12 mouse cellular contexts compared by ENCODE assay signal in genomic region chr17:85748649-85749081, GRCm38 (mm10).
DNase-seq lines count a peak whose midpoint lies in the region; ATAC-seq lines count a peak whose summit lies in the region.
"Had no signal": no experiment of that assay in that cellular context is flagged by ENCODE, and none has a peak within 500 bp of the region (broad histone marks: within the 10 kb centered on the region; RNA-seq: fewer than 3 reads in every experiment).

No protein-coding gene starts in this region.

- DNase-seq in Muller cell, postnatal 12 days (ENCODE audit: inconsistent ontology term) = peak; percentile 12
- DNase-seq in embryo, embryonic 11 days = peak; percentile 84
- DNase-seq in hindbrain, embryonic 10.5 days (ENCODE audit: low spot score) = peak; percentile 70
- no peak for DNase-seq in left cerebral cortex, postnatal 25 days (ENCODE audit: low spot score in 2 of 2)
- DNase-seq in c-Kit-positive CD71-positive TER-119-positive erythroid progenitor cells, embryonic 14.5 days (ENCODE audit: low spot score) = no peak
- no peak for DNase-seq in ovary, postnatal 36 days (ENCODE audit: low spot score)
- no peak for DNase-seq in gastrocnemius, postnatal 14 days
- DNase-seq: cerebellum, adult 9-11 months; gastrocnemius, adult 2 months had no signal

- peaks cover 30% of the 10 kb centered on the region for H3K4me1 ChIP-seq in hindbrain, embryonic 10.5 days (replicated peaks)
- peaks cover 11% of the 10 kb centered on the region for H3K4me1 ChIP-seq in midbrain, embryonic 12.5 days
- H3K4me1 ChIP-seq: lung, embryonic 15.5 days had no signal

- no peaks in the 10 kb centered on the region for H3K36me3 ChIP-seq in hindbrain, embryonic 10.5 days
- H3K36me3 ChIP-seq in midbrain, embryonic 12.5 days = no peaks in the 10 kb centered on the region
- H3K36me3 ChIP-seq: lung, embryonic 15.5 days had no signal

- 17% methylated on average over 10 of the region's 10 CpGs for WGBS in hindbrain, embryonic 10.5 days
- WGBS in midbrain, embryonic 12.5 days = 7% methylated on average over 10 of the region's 10 CpGs

- intact Hi-C loops in left cerebral cortex, postnatal 25 days (cut with DNase I) = no loop called here
- intact Hi-C loops in gastrocnemius, postnatal 14 days (cut with DNase I; ENCODE audit: low total_unique reads) = no loop called here

- peak; percentile 91 for ATAC-seq in midbrain, embryonic 12.5 days (ENCODE audit: low FRiP score, low read depth)

- peaks cover 4% of the 10 kb centered on the region; the same call in 1 of the 2 replicates for H3K9me3 ChIP-seq in hindbrain, embryonic 10.5 days
- 0 out of 2 replicates have a peak, but pooled peaks cover 3% of the 10 kb centered on the region for H3K9me3 ChIP-seq in midbrain, embryonic 12.5 days
- H3K9me3 ChIP-seq: lung, embryonic 15.5 days had no signal

- H3K9ac ChIP-seq in midbrain, embryonic 12.5 days (replicated peaks) = no peak overlapping the region
- H3K9ac ChIP-seq: lung, embryonic 15.5 days had no signal

- H3K4me2 ChIP-seq in midbrain, embryonic 12.5 days (replicated peaks) = peak overlapping the region; percentile 46
- H3K4me2 ChIP-seq: lung, embryonic 15.5 days had no signal

- peak overlapping the region; percentile 77 for H3K27ac ChIP-seq in hindbrain, embryonic 10.5 days
- H3K27ac ChIP-seq in midbrain, embryonic 12.5 days (replicated peaks) = peak overlapping the region; percentile 20; the same call in 1 of the 2 replicates
- H3K27ac ChIP-seq: gastrocnemius, adult 2 months; left cerebral cortex, adult 2 months; lung, embryonic 15.5 days had no signal

- H3K27me3 ChIP-seq in hindbrain, embryonic 10.5 days (ENCODE audit: insufficient read depth, poor library complexity, severe bottlenecking) = peaks cover 46% of the 10 kb centered on the region
- peaks cover 46% of the 10 kb centered on the region for H3K27me3 ChIP-seq in midbrain, embryonic 12.5 days
- H3K27me3 ChIP-seq: lung, embryonic 15.5 days had no signal

- H3K4me3 ChIP-seq in hindbrain, embryonic 10.5 days = peak overlapping the region; percentile 34
- H3K4me3 ChIP-seq in midbrain, embryonic 12.5 days = no peak overlapping the region
- H3K4me3 ChIP-seq: gastrocnemius, adult 2 months; left cerebral cortex, adult 2 months; lung, embryonic 15.5 days had no signal

Comparison
In these comparisons a context has a peak if more than half of its experiments do, and no peak if none do; other contexts are left out.
1. DNase-seq: peak in Muller cell, postnatal 12 days (single experiment), embryo, embryonic 11 days (single experiment) and hindbrain, embryonic 10.5 days (single experiment); none in left cerebral cortex, postnatal 25 days (0 of 2), c-Kit-positive CD71-positive TER-119-positive erythroid progenitor cells, embryonic 14.5 days (single experiment), ovary, postnatal 36 days (single experiment) and gastrocnemius, postnatal 14 days (single experiment).